Comparison of ENCODE assay signal across 9 mouse cellular contexts in the genomic region with DNA sequence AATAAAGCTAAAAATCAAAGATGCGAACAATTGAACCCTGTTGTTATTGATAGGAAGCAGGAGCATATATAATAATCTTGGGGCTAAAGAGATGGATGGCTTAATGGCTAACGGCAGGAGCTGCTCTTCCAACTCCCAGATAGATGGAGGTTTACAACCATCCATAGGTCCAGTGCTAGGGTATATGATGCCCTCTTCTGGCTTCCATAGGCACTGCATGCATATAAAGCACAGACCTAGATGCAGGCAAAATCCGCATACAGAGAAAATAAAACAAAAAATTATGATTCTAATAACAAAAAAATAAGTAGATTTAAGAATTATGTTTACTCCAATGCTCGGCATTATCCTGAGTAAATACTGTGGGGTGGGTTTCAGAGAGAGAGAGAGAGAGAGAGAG. TPM values are rescaled to one million over a fixed set of nuclear protein-coding genes. Genes with fewer than 3 reads are reported as not detected.
DNase-seq lines count a peak whose midpoint lies in the region; ATAC-seq lines count a peak whose summit lies in the region.
"Had no signal": no experiment of that assay in that cellular context is flagged by ENCODE, and none has a peak within 500 bp of the region (broad histone marks: within the 10 kb centered on the region; RNA-seq: fewer than 3 reads in every experiment).

No protein-coding gene starts in this region.

- peak; percentile 79; the same call in 1 of the 2 replicates for ATAC-seq in neural tube, embryonic 15.5 days (ENCODE audit: low FRiP score)
- ATAC-seq in hindbrain, embryonic 16.5 days, result peak; percentile 64

- intact Hi-C loops in heart, postnatal 10 days (cut with DNase I), result loop anchor here (1.0 to 5.0 kb wide), 3 partner anchors 87 to 284 kb away; no protein-coding TSS in a partner anchor

- no peaks in the 10 kb centered on the region for H3K27me3 ChIP-seq in heart, embryonic 10.5 days (ENCODE audit: insufficient read depth, poor library complexity, severe bottlenecking)
- H3K27me3 ChIP-seq in neural tube, embryonic 15.5 days (replicated peaks), result no peaks in the 10 kb centered on the region
- H3K27me3 ChIP-seq in hindbrain, embryonic 16.5 days (replicated peaks; ENCODE audit: control insufficient read depth, insufficient read depth, low read length), result no peaks in the 10 kb centered on the region

- H3K9ac ChIP-seq in neural tube, embryonic 15.5 days (replicated peaks), result no peak overlapping the region
- H3K9ac ChIP-seq in hindbrain, embryonic 16.5 days (ENCODE audit: low read depth, low read length), result no peak overlapping the region

- WGBS in heart, embryonic 10.5 days, result 77% methylated on average over 4 of the region's 4 CpGs
- WGBS in neural tube, embryonic 15.5 days, result 78% methylated on average over 4 of the region's 4 CpGs
- 77% methylated on average over 4 of the region's 4 CpGs for WGBS in hindbrain, embryonic 16.5 days

- peaks cover 40% of the 10 kb centered on the region for H3K36me3 ChIP-seq in heart, embryonic 10.5 days
- peaks cover 64% of the 10 kb centered on the region for H3K36me3 ChIP-seq in neural tube, embryonic 15.5 days
- peaks cover 12% of the 10 kb centered on the region; the same call in 1 of the 2 replicates for H3K36me3 ChIP-seq in hindbrain, embryonic 16.5 days (ENCODE audit: control insufficient read depth, insufficient read depth, low read length)

- no peaks in the 10 kb centered on the region for H3K4me1 ChIP-seq in heart, embryonic 10.5 days
- H3K4me1 ChIP-seq in neural tube, embryonic 15.5 days, result no peaks in the 10 kb centered on the region
- H3K4me1 ChIP-seq in hindbrain, embryonic 16.5 days (ENCODE audit: control insufficient read depth, insufficient read depth, low read depth, low read length), result no peaks in the 10 kb centered on the region

- H3K27ac ChIP-seq in heart, embryonic 10.5 days, result no peak overlapping the region
- H3K27ac ChIP-seq in neural tube, embryonic 15.5 days (replicated peaks), result no peak overlapping the region
- no peak overlapping the region for H3K27ac ChIP-seq in hindbrain, embryonic 16.5 days (ENCODE audit: low read depth, low read length)

- no peak overlapping the region for H3K4me2 ChIP-seq in neural tube, embryonic 15.5 days
- H3K4me2 ChIP-seq in hindbrain, embryonic 16.5 days (ENCODE audit: low read length), result no peak overlapping the region

- DNase-seq in heart, postnatal 10 days, result peak; percentile 18 to 32
- no peak for DNase-seq in heart, embryonic 10.5 days (ENCODE audit: low spot score)
- no peak for DNase-seq in neural tube, embryonic 10.5 days (ENCODE audit: extremely low spot score, low spot score)
- peak; percentile 32 for DNase-seq in c-Kit-positive CD71-negative TER-119-negative erythroid progenitor cells, embryonic 14.5 days (ENCODE audit: low read depth)
- peak; percentile 38 for DNase-seq in thymus, postnatal 14 days
- DNase-seq in frontal cortex, postnatal 10 days (ENCODE audit: low spot score in 2 of 2), result no peak

- no peak overlapping the region for H3K4me3 ChIP-seq in heart, embryonic 10.5 days
- no peak overlapping the region for H3K4me3 ChIP-seq in neural tube, embryonic 15.5 days (replicated peaks)
- no peak overlapping the region for H3K4me3 ChIP-seq in hindbrain, embryonic 16.5 days (ENCODE audit: low read length)
- H3K4me3 ChIP-seq: myocyte had no signal

- H3K9me3 ChIP-seq in heart, embryonic 10.5 days, result no peaks in the 10 kb centered on the region
- H3K9me3 ChIP-seq in neural tube, embryonic 15.5 days (replicated peaks), result no peaks in the 10 kb centered on the region
- H3K9me3 ChIP-seq in hindbrain, embryonic 16.5 days (ENCODE audit: control insufficient read depth, low read length), result no peaks in the 10 kb centered on the region

RNA-seq across cellular contexts. Expression of gene Mccc1, which starts 27.5 kb away (rescaled TPM):
- 10 to 100 TPM; 45.5 to 49.9 TPM for total RNA-seq in heart, postnatal 10 days (2021)
- 45.5 and 48.9 TPM in 2 replicates for polyA plus RNA-seq in heart, embryonic 10.5 days (2016; fragmentation: Nextera tagmentation; extraction: Ambion mirVana)
- 29.0 and 36.0 TPM in 2 replicates for polyA plus RNA-seq in neural tube, embryonic 15.5 days (2015; fragmentation: Nextera tagmentation; extraction: Ambion mirVana)
- polyA plus RNA-seq in hindbrain, embryonic 16.5 days (2015; fragmentation: Nextera tagmentation; extraction: Ambion mirVana), result 26.3 and 29.1 TPM in 2 replicates

RNA-seq across cellular contexts. Expression of gene Dcun1d1, which starts 35.7 kb away (rescaled TPM):
- 10 to 100 TPM; 67.6 to 68.3 TPM for total RNA-seq in heart, postnatal 10 days (2021)
- 80.2 and 89.6 TPM in 2 replicates for polyA plus RNA-seq in heart, embryonic 10.5 days (2016; fragmentation: Nextera tagmentation; extraction: Ambion mirVana)
- polyA plus RNA-seq in neural tube, embryonic 15.5 days (2015; fragmentation: Nextera tagmentation; extraction: Ambion mirVana), result 99.5 and 101 TPM in 2 replicates
- 88.7 and 97.4 TPM in 2 replicates for polyA plus RNA-seq in hindbrain, embryonic 16.5 days (2015; fragmentation: Nextera tagmentation; extraction: Ambion mirVana)

Comparison
In these comparisons a context has a peak if more than half of its experiments do, and no peak if none do; other contexts are left out.
1. DNase-seq: peak in heart, postnatal 10 days (2 of 2), c-Kit-positive CD71-negative TER-119-negative erythroid progenitor cells, embryonic 14.5 days (single experiment) and thymus, postnatal 14 days (single experiment); none in heart, embryonic 10.5 days (single experiment), neural tube, embryonic 10.5 days (single experiment) and frontal cortex, postnatal 10 days (0 of 2).